Mouse (Mus musculus) layer of hippocampus, adult 9-11 months (tissue): ENCODE data around the gene Vmn2r12.
"Not testable (repeated sequence)": the region's sequence is repeated elsewhere in the genome, so short reads cannot be mapped to it uniquely, and the experiment has no call there.

ENCODE experiments used
- DNase-seq: peaks from one replicate; pipeline ENCODE4 v3.0.0; 2022

The Vmn2r12 gene

GRCm38 (mm10) chr5:109097850-109098249, at the start of gene Vmn2r12:
Vmn2r12 (minus strand) TSS chr5:109097950.
- not testable (repeated sequence) for DNase-seq

- DNase-seq, result no peak
These were observed 41.8 kb upstream of the Vmn2r12 start for GRCm38 (mm10) chr5:109139546-109139945.

DNA sequence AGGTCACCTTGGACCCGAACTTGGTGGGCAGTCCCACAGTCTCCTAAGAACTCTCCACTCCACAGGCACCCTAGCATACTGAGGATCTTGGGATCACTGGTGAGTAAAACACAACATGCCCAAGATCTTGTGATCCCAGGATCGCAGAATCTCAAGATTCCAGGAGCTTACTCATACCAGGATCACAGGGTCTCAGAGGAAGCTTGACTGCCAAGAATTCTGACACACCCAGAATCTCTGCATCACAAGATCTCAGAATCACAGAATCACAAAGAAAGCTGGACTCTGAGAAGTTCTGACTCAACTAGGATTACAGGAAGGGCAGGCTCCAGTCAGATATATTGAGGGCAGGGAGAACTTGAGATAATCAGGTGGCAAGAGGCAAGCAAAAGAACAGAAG, 39.0 kb upstream of the Vmn2r12 start:
- no peak for DNase-seq

- DNase-seq, result not testable (repeated sequence)
These were observed 1.3 kb downstream of the Vmn2r12 start for GRCm38 (mm10) chr5:109096482-109096881.

DNA sequence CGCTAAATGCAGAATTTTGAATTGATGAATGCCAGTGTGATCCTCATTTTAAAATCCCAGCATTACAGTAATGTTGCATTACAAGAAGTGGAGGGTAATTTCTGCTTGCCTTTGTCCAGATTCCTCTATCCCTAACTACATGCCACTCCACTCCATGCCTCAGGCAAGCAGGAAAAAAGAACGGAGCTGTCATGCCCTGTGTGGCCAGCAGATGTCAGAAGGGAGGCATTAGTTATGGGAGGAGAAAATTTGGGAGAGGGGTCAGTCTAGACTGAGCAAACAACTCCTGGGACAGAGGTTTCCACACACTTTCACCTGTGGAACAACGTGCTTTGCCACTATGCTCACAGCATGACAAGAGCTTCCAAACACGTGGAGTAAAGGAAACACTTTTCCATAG, 25.7 kb downstream of the Vmn2r12 start:
- not testable (repeated sequence) for DNase-seq

GRCm38 (mm10) chr5:109059469-109059868, 38.3 kb downstream of the Vmn2r12 start, which contains the start of gene Vmn2r11:
Vmn2r11 (minus strand) TSS chr5:109059569.
- DNase-seq, result not testable (repeated sequence)

GRCm38 (mm10) chr5:109055286-109055685, 42.5 kb downstream of the Vmn2r12 start:
- no peak for DNase-seq
